Mouse (Mus musculus) gastrocnemius, adult 2 months (tissue): ENCODE data around the gene Osbpl7. TPM values are rescaled to one million over a fixed set of nuclear protein-coding genes. Genes with fewer than 3 reads are reported as not detected.

Experiments used
- DNase-seq: peaks from one replicate; pipeline ENCODE4 v3.0.0; 2022
- H3K27ac ChIP-seq: fragments of 200-600 bp; 2 replicates; pipeline ENCODE4 v1.8.1; 2022; ENCODE audit warnings: mild to moderate bottlenecking
- H3K4me3 ChIP-seq: fragments of 200-600 bp; 2 replicates; pipeline ENCODE4 v1.8.1; 2022; ENCODE audit warnings: mild to moderate bottlenecking, moderate library complexity
- CTCF ChIP-seq: fragments of 200-600 bp; IDR thresholded peaks from 2 replicates; pipeline ENCODE4 v1.8.1; 2022; ENCODE audit warnings: antibody characterized with exemption, mild to moderate bottlenecking, moderate library complexity
- intact Hi-C: fragments of 180-260 bp; cut with DNase I; formaldehyde crosslinking; loops from one replicate; pipeline ENCODE4 v1.15.1; 2025
- total RNA-seq, 2 experiments: library from RNA; stranded (reverse); gene quantifications; 2 replicates each; pipeline ENCODE4 v1.2.3; 2021

Osbpl7 gene
- total RNA-seq, 2 experiments from 2014 or later = 2.2 to 4.3 TPM

GRCm38 (mm10) chr11:97072533-97072932 lies 22.1 kb downstream of the Osbpl7 start:
- no peak overlapping the region for H3K27ac ChIP-seq
- no peak for DNase-seq
- intact Hi-C loops = no loop called here
- peak; percentile 69 for TF ChIP-seq CTCF
- H3K4me3 ChIP-seq = no peak overlapping the region

- intact Hi-C loops = no loop called here
- no peak overlapping the region for H3K27ac ChIP-seq
- no peak for TF ChIP-seq CTCF
- no peak overlapping the region for H3K4me3 ChIP-seq
- no peak for DNase-seq
Measured at GRCm38 (mm10) chr11:97074235-97074634, 23.8 kb downstream of the Osbpl7 start.

- H3K4me3 ChIP-seq = no peak overlapping the region
- intact Hi-C loops = no loop called here
- DNase-seq = no peak
- TF ChIP-seq CTCF = no peak
- H3K27ac ChIP-seq = no peak overlapping the region
Measured at GRCm38 (mm10) chr11:97078751-97079150, 28.3 kb downstream of the Osbpl7 start.

GRCm38 (mm10) chr11:97080291-97080690 lies 29.9 kb downstream of the Osbpl7 start:
- intact Hi-C loops = no loop called here
- no peak for TF ChIP-seq CTCF
- no peak for DNase-seq

GRCm38 (mm10) chr11:97082977-97083376 lies 32.5 kb downstream of the Osbpl7 start:
- peak overlapping the region; percentile 43 for H3K4me3 ChIP-seq
- peak; percentile 61 for DNase-seq
- no peak overlapping the region for H3K27ac ChIP-seq
- intact Hi-C loops = loop anchor here (2.0 kb wide), 1 partner anchor 98 kb away; no protein-coding TSS in a partner anchor
- peak; percentile 70 for TF ChIP-seq CTCF

More at GRCm38 (mm10) chr11:97080291-97080690, 29.9 kb downstream of the Osbpl7 start:
- no peak overlapping the region for H3K4me3 ChIP-seq
- no peak overlapping the region for H3K27ac ChIP-seq

- intact Hi-C loops = loop anchor here (2.0 kb wide), 1 partner anchor 99 kb away; no protein-coding TSS in a partner anchor
- no peak for TF ChIP-seq CTCF
- peak overlapping the region; percentile 43 for H3K4me3 ChIP-seq
- no peak overlapping the region for H3K27ac ChIP-seq
- DNase-seq = peak; percentile 20
Measured at GRCm38 (mm10) chr11:97083401-97084140, 33.1 kb downstream of the Osbpl7 start.

GRCm38 (mm10) chr11:97084821-97085505 lies 34.5 kb downstream of the Osbpl7 start:
- no peak for DNase-seq
- Histone ChIP-seq H3K4me3 (no peak overlapping the region), H3K27ac (no peak overlapping the region)
- intact Hi-C loops = no loop called here
- no peak for TF ChIP-seq CTCF

- DNase-seq = no peak
- no peak overlapping the region for H3K27ac ChIP-seq
- no peak overlapping the region for H3K4me3 ChIP-seq
- intact Hi-C loops = no loop called here
- TF ChIP-seq CTCF = no peak
Measured at GRCm38 (mm10) chr11:97086365-97086764, 35.9 kb downstream of the Osbpl7 start.

- no peak overlapping the region for H3K27ac ChIP-seq
- intact Hi-C loops = no loop called here
- no peak for DNase-seq
Measured at GRCm38 (mm10) chr11:97094600-97094999, 44.2 kb downstream of the Osbpl7 start.

GRCm38 (mm10) chr11:97098791-97099190 lies 48.4 kb downstream of the Osbpl7 start:
- H3K4me3 ChIP-seq = peak overlapping the region; percentile 62
- intact Hi-C loops = no loop called here
- no peak for TF ChIP-seq CTCF
- H3K27ac ChIP-seq = peak overlapping the region; percentile 66
- peak; percentile 74 for DNase-seq

More at GRCm38 (mm10) chr11:97094600-97094999, 44.2 kb downstream of the Osbpl7 start:
- no peak for TF ChIP-seq CTCF
- no peak overlapping the region for H3K4me3 ChIP-seq

GRCm38 (mm10) chr11:97101722-97102121 lies 51.3 kb downstream of the Osbpl7 start:
- peak; percentile 87 for TF ChIP-seq CTCF
- H3K4me3 ChIP-seq = no peak overlapping the region
- peak; percentile 78 for DNase-seq
- H3K27ac ChIP-seq = no peak overlapping the region
- intact Hi-C loops = loop anchor here (1.0 to 10.0 kb wide), 3 partner anchors 45 to 163 kb away; no protein-coding TSS in a partner anchor

- intact Hi-C loops = loop anchor here (10.0 kb wide), 1 partner anchor 161 kb away; no protein-coding TSS in a partner anchor
- peak; percentile 2 for DNase-seq
- Histone ChIP-seq H3K27ac (no peak overlapping the region), H3K4me3 (no peak overlapping the region)
- TF ChIP-seq CTCF = no peak
Measured at GRCm38 (mm10) chr11:97103163-97104090, 53.0 kb downstream of the Osbpl7 start.
